Mouse (Mus musculus) heart, postnatal 10 days (tissue): ENCODE measurements at regions not wholly inside any gene's neighbourhood (a gene's known extent, or its start where the extent isn't known, plus 50 kb on each side); places are given as distances from the start of the nearest gene placed in this dataset.
A peak's percentile ranks its signal among the peaks of the same experiment; 100 is the strongest.

Source experiments
- DNase-seq, 2 experiments: peaks; one replicate each; pipeline ENCODE4 v3.0.0; 2021
- intact Hi-C: fragments of 180-260 bp; cut with DNase I; formaldehyde crosslinking; loops from one replicate; pipeline ENCODE4 v1.15.1; 2025

DNA sequence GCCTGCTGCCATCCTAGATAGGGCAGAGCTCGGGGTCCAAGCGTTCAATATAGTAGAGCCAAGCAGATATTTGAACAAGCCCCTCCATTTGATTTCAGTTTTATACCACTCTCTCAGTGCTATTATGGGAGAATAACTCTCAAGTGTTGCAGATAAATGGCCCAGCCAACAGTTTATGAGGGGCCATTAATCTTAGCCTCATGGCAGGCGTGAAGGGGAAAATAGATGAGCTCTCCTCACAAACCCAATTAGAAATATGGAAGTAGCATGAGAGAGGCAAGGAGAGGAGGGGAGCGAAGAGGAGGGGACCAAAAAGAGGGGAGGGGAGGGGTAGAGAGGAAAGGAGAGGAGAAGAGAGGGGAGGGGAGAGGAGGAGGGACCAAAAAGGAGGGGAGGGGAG, 213.3 kb downstream of the Tmsb4x start:
- intact Hi-C loops = no loop called here
- no peak for DNase-seq

DNA sequence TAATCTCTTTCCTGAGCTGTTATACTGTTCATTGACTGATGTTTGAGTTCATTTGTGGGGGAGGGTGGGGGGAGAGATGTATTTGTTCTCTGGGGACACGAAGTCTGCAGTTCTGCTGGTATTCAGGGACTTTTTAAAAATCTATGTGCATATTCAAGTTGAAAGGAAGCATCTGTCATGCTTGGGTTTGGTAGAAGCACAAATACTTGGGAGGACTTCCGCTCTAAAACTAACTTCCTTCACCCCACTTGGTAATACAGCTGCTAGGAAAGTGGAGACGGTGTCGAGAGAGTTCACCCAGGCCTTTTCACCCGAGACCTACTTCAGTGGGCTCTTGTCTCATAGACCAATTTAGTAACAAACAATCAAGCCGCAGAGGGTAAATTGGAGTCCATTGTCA, 228.1 kb downstream of the Tmsb4x start:
- peak in 1 of 2 experiments; percentile 10 for DNase-seq
- intact Hi-C loops = no loop called here

DNA sequence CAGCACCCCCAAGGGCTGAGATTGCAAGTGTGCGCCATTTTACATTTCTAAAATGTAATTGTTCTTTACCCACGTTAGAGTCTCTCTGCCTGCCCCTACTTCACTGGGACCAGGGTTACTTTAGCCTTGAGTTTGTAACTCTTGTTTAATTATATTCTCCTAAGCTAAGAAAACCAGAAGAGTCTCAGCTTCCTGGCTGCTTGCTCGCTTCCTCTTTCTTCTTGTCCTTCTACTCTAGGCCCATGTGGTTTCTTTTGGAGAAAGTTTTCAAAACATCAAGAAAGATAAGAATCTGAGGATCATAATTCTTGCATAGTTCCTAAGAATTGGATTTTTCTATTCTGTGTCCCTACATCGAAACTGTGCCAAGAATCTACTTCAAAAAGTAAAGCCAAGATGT, 228.6 kb downstream of the Tmsb4x start:
- intact Hi-C loops = no loop called here
- no peak for DNase-seq

DNA sequence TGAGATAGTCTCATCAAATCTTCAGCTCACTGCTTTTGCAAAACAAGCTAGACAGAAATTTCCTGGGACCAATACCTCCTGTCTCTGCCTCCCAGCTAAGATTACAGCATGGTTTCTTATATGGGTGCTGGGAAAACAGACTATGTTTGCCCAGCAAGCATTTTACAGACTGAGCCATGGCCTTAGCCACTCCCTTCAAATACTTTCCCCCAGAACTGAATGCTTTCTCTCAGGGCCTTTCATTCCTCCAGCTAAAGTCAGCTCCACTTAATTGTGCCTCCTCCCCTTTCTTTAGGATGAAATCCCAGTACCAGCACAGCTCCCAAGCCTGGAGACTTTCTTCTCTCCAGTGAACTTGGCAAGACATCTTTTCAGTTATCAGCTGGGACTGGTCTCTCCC, 232.1 kb downstream of the Tmsb4x start:
- intact Hi-C loops = loop anchor here (10.0 kb wide), 1 partner anchor 312 kb away; no protein-coding TSS in a partner anchor

DNA sequence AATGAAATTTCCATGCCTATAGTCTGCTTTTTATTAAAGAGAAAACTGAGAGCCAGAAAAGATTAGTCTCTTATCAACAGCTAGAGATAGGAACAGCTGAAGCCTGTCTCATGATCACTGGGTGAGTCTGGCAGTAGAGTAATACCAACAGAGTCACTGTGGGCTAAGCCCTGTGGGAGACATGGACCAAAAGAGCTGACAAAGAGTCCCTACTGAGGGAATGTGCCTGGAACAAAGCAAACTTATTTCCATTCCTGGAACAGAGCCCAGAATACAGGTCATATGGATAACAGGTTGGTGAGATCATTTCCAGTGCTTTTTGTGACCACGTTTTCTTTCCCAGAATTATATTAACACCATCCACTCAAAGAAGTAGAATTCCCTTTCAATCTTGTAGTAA, 237.4 kb downstream of the Tmsb4x start:
- intact Hi-C loops = loop anchor here (5.0 to 10.0 kb wide), 2 partner anchors 236 to 307 kb away; partner anchors contain the start of gene Tmsb4x
- DNase-seq = peak; percentile 47 to 57

More for the DNA sequence above, 232.1 kb downstream of the Tmsb4x start:
- DNase-seq = no peak

DNA sequence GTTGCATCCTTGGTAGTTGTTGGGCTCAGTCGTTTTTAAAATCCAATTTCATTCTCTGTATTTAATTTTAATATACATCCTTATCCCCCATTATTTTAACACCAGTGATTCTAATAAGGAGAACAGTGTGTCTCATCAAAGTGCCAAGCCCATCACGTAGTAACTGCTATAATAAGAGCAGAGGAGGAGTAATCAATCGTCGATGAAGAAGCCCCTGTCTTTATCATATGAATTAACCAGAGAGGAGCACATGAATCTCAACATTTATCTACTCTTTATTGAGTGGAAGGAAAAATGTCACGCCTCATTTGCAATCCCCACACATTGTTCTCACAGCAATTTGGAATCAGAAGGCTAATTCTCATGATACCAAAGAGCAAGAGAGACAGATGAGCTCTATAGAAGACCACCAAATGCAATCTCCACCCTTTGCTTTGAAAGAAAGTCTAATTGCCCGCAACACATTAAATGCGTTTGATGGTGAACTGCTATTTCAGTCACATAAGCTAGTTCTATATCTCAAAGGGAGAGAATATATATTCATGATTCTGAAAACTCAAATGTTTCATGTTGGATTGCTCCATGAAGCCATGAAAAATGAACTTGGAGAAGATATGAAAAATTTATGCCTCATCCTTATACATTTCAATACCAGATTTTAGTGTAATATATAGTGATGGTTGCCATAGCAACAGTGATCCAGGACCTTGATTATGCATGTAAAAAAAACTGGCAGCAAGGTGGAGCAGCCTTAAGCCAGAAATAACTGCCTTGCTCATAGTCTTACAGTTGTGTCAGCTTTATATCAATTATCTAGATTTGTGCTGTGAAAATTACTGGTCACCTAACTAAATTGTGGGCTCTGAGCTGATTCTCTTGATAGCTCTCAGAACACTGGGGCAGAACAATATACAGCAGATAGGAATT, 244.2 kb downstream of the Tmsb4x start:
- intact Hi-C loops = no loop called here

DNA sequence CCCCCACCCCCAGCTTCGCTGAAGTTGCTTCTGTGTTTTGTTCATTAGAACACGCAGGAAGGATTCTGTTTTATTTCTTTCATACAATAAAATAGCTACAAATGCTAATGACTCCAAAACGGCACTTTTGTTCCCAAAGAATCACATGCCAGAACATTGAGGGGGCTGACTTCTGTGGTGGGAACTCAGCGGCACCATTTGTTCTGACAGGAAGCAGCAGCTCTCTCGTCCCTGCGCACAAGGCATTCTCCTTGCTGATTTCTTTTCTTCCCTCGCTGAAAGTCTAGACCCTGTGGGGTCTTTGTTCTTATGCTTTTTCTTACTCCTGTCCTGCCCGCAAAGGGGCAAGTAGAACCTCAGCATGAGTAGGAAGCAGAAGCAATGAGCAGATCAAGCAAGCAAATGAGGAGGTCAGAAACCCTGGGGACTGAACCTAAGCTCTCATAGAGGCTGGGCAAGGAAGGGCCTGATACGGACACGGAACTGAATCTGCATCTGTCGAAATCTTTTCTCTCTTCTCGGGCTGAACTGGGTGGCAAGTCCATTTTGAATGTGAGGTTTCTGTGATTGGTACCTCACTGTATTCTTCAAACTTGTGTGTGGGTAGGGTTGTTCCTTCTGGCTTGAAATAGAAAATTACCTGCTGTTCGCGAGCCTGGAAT, 256.5 kb downstream of the Tmsb4x start:
- intact Hi-C loops = no loop called here
- peak in 1 of 2 experiments; percentile 1 for DNase-seq

More for the DNA sequence above, 244.2 kb downstream of the Tmsb4x start:
- DNase-seq = no peak

DNA sequence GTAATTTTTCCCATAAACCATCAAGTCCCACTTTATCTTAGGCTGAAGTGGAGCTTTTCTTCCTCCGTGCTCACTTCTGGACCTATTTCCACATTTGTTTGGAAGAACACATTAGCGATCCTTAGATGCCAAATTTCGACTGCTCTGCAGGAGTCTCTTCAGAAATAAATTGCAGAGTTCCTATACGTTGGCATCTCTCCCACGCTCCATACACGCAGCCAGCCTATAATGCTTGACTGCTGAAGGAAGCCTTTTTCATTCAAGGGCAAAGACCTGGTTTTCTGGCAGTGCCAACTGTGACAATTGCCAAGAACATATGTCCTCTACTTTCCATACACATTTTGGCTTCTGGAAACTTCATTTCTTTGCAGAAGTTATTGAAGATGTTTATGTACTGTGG, 258.1 kb downstream of the Tmsb4x start:
- no peak for DNase-seq
- intact Hi-C loops = no loop called here

DNA sequence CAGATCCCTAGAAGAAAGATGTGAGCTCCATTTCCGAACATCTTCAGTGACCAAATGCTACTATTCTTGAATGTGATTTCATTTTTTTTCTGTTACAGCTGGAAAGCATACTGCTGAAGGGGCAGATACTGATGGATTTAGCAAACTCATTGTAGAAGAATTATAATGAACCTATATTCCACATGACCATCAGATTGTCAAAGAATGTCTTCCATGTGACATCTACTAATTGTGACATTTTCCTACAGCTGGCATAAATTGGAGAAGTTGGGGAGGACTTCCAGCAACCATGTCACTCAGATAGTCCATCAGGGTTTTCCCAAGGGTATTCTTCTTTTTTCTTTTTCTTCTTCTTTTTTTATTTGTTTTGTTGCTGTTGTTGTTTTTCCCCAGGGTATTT, 263.2 kb downstream of the Tmsb4x start:
- DNase-seq = no peak
- intact Hi-C loops = no loop called here

DNA sequence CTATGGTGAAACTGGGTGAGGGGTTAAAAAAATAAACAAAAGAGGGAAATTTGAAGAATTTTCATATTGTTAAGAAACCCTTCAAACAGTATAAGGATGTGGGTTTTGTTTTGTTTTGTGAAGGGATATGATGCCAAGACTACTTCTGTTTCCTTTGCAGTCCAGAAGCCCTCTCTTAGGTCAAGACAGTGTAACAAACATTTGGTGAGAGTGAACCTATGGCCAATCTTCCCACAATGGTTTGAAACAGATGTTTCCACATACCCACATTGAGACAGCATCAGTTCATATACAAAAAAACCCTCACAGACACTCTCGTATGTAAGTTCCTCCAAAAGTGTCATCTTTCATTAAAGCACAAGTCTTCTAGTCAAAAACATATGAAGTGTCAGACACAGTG, 263.6 kb downstream of the Tmsb4x start:
- intact Hi-C loops = no loop called here
- DNase-seq = no peak

DNA sequence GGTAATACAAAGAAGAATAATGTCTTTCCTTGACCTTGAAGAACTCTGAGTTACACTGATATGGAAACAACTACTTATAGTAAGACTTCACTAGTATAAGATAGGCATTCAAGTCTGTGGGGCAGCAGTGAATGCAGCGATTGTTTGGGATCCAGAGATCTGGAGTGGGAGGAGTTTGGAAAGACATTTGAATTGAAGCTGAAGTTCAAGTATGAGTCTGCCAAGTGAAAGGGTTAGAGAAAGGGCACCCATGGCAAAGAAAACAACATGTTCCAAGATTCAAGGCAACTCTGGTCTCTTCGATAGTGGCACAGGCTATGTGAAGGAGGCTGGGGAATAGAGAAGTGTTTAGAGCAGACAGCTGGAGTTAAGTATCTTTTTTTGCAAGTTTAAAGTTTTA, 275.3 kb downstream of the Tmsb4x start:
- intact Hi-C loops = no loop called here
- no peak for DNase-seq

DNA sequence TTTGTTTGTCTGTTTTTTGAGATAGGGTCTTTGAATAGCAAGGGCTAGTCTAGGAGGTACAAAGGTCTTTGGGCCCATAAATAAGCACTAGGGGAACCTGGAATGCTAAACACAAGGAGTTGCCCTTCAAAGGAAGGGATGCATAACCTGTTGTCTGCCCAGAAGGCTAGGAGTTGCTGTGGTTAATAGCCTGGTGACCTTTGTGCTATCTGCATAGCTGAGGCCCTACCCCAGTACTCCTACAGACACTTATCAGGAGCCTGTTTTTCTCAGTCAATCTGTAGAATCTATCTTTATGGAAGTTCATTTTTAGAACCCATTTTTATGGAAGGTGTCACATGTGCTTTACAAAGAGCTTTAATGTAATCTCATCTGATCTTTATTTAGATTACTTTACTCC, 276.6 kb downstream of the Tmsb4x start:
- DNase-seq = no peak
- intact Hi-C loops = no loop called here

DNA sequence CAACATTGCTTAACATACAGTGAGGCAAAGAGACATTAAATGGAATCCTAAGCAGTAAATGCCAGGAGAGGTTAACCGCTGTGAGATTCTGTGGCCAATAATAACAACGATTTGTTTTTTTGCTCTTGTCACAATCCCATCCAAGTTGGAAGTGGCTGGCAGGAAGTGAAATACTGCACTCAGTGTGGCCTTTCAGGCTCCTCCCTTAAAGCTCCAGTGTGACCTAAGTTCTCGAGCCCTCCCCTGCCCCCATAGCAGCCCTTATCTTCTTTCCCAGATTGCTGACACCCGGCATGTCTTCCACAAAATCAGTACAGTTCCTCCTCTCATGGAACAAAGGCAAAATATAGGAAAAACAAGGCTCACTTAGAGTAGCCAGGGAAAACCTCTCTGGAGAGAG, 278.1 kb downstream of the Tmsb4x start:
- intact Hi-C loops = no loop called here
- DNase-seq = peak; percentile 26 to 31

DNA sequence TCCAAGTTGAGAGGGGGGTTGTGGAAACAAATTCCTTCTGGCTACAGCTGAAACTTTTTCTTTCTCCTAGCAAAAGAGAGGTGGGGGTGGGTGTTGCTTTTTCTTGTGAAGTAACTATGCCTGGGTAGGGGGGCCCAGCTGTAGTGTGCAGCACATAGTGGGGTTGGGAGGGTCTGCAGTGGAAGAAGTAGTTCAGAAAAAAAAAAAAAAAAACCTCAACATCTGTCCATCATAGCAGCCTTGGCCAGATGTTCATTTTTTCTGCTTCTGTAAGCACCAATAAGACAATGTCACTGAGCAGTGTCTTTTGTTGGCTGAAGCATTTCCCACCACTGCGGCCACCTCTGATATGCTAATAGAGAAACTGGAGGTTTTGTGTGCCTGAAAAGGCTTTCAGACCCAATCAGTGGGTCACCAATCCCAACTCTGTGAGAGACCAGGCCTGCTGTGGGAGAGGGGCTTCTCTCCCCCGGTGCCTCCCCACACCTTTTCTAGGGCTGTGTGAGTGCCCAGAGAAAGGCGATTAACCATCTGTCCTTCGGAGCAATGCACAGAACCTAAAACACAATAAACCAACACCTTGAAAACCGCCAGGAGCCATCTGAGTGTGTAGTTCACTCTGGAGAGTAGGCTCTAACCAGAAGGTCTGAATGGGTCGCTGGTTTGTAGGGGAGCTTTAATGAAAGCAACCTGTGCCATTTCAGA, 279.2 kb downstream of the Tmsb4x start:
- no peak for DNase-seq
- intact Hi-C loops = no loop called here

DNA sequence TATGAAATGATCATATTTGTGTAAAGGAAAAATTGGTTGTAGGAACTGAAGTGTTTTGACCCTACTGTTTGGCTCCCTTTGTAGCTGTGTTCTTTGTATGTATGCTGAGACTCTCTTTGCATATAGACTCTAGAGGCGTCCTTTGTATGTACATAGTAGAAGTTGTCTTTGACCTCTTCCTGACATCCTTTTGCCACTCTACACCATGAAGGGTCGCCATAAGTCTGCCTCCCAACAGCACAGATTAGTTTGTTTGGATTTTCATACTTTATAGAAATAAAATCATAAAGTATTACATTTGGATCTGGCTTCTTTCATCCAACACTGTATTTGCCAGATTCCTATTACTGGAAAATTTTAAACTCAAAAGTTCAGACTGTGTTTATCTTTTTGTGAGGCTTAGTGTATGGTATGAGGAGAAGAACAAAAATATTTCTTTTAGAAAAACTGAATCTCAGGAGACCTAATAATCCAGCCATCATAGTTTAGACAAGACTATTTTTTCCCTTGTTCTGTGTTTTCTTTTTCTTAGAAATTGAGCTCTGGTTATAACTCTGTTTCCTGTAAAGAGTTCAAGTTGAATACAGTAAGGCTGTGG, 293.7 kb downstream of the Tmsb4x start:
- no peak for DNase-seq
- intact Hi-C loops = no loop called here

DNA sequence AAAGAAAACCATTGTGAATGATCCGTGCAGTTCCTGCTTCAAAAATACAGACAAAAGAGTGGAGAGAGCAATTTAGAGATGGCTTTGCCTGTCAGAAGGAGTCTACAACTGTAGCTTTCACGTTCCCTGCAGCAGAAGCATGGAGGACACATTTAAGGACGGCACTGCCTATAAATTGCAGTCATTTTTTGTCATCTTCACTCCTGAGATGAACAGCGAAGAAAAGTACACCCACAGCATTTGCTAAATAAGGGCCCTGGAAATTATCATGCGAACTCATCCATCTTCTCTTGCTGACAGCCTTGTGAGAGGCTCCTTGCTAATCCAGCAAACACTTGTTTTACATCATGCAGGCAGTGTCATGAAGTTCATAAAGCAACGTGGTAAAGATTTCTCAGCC, 302.5 kb downstream of the Tmsb4x start:
- no peak for DNase-seq
- intact Hi-C loops = no loop called here

DNA sequence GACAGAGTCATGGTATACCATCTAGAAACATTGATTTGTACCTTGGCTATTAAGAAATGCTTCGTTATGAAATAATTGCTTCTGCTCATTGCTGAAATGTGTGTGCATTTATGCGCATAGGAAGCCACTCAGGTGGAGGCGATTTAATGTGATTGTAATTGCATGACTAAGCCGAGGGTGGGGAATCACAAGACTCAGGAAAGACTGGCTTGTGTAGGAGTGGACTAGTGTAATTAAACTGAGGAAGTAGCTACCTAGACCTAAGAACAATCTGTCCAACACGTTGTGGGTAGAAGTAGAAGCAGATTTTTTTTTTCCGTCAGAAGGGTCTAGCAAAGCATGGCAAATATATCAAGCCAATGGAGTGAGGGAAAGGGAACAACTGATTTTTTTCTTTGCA, 308.4 kb downstream of the Tmsb4x start:
- intact Hi-C loops = no loop called here
- DNase-seq = no peak

DNA sequence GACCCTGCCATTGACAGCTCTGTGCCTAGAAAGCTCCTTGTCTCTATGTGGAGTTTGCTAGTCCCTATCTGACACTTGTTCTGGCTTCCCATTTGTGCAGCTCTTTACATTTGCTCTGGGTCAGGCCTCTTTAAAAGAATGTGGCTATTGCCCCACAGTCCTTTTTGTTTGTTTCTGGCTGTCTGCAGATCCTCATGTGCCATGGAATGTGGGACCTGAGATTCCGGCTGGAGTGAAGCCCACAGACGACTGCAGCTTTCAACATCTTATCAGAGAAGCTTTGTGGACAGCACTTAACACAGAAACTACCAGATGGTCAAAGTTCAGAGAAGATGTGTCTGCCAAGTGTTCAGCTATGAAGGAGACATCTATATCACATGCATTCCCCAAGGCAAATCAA, 309.7 kb upstream of the Egfl6 start:
- intact Hi-C loops = loop anchor here (10.0 kb wide), 1 partner anchor 230 kb away; no protein-coding TSS in a partner anchor
- DNase-seq = peak; percentile 34 to 45

DNA sequence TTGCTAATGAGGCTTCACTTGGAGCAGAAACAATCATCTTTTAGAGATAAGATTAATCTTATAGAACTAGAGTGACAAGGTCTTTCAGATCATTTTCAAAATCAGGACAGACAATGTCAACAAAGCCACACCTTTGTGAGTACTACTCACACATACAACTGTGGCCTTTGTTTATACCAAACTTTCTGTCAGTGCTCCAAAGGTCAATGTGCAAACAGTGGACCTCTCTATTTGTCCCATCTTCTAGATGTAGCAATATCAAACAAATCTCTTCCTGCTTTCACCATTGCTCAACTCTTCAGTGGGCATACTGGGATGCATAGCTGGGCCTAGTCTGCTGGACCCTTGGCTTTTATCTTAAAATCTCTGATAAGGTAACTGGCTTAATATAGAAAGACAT, 300.9 kb upstream of the Egfl6 start:
- no peak for DNase-seq
- intact Hi-C loops = no loop called here

DNA sequence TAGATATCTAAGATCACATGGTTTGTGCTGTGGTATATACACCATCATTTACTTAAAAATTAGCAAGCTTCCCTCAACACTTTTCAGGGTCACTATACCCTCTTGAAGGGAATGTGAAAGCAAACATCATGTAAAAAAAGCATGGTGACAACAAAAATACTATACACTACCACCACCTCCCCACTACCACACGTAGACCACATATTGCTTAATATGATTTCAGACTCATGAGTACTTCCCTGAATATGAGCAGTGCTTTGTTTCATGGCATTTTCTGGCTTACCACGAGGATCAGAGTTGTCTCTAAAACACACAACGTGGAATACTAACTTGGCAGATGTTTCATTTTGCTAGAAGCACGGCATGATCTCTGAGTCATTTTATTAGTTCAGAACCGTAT, 284.0 kb upstream of the Egfl6 start:
- no peak for DNase-seq
- intact Hi-C loops = no loop called here

DNA sequence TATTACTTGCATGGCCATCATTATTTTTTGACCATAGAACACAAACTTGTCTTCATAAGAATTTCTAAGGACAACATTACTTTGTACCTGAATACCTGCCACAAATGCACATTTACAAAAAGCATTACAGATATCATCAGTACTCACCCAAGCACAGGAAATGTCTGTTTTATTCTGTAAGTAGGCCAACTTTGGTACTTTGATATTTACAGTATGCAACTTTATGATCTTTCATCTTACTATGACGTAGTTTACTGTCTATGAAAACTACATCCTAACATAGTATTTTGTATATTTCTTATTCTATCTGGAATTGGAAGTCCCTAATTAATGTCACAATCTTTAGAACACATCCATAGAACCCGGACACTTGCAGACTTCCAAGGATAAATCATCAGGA, 282.2 kb upstream of the Egfl6 start:
- DNase-seq = no peak
- intact Hi-C loops = no loop called here
